Mouse (Mus musculus) brain, embryonic 14.5 days (tissue): Measurements from ENCODE around the gene Col8a1. TPM values are rescaled to one million over a fixed set of nuclear protein-coding genes. Genes with fewer than 3 reads are reported as not detected.

Experiments used
- DNase-seq: peaks from one replicate; pipeline ENCODE4 v3.0.0-alpha.2; 2011; ENCODE audit warnings: low read depth
- CTCF ChIP-seq: fragments of 200-500 bp; IDR thresholded peaks from 2 replicates; pipeline ENCODE4 v1.5.1; 2012; ENCODE audit warnings: inconsistent platforms, mild to moderate bottlenecking, moderate library complexity, borderline replicate concordance; ENCODE audit not compliant: insufficient read depth, insufficient read length; ENCODE audit errors: extremely low read depth
- POLR2A ChIP-seq: fragments of 200-500 bp; IDR thresholded peaks from 2 replicates; pipeline ENCODE4 v1.6.1; 2012; ENCODE audit warnings: mild to moderate bottlenecking, inconsistent platforms, borderline replicate concordance; ENCODE audit not compliant: poor library complexity, insufficient read depth, insufficient read length, severe bottlenecking; ENCODE audit errors: extremely low read depth
- polyA plus RNA-seq: library from polyadenylated mRNA; depleted of rRNA; stranded (reverse); fragments of >200 nt; gene quantifications from 2 replicates; pipeline ENCODE4 v1.2.3, GENCODE M21; 2012; rRNA removed

The Col8a1 gene
- 1.00 and 4.5 TPM in 2 replicates for polyA plus RNA-seq

DNA sequence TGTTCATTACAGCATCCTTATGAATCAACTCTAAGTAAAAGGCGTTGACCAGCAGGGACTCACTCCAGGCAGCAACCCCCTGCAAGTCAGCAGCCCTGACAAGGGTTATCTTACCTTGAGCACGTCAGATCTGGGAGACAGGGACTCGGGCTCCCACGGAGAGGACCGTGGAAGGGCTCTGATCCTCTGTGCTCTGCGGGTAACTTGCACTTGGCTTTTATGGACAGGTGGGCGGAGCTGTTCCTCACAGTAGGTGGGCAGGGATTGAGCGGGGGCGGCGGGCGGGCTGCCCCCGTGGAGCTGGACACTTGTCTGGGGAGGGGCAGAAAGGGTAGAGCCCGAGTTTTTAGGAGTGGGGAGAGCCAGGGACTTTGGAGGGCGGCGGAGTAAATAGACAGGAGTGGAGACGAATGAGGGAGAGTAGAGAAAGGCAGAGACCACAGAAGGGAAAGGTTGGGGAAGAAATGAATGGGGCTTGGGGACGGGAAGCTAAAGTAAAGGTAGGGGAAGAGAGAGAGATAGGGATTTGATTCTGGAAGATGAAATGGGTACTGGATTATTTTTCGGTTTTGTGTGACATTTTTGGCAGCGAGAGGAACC lies at the start of gene Col8a1:
Col8a1 (minus strand) TSS at position 212 of the 600 bp plus-strand sequence.
- peak; percentile 22 for DNase-seq
- TF ChIP-seq CTCF (no peak), POLR2A (no peak)

DNA sequence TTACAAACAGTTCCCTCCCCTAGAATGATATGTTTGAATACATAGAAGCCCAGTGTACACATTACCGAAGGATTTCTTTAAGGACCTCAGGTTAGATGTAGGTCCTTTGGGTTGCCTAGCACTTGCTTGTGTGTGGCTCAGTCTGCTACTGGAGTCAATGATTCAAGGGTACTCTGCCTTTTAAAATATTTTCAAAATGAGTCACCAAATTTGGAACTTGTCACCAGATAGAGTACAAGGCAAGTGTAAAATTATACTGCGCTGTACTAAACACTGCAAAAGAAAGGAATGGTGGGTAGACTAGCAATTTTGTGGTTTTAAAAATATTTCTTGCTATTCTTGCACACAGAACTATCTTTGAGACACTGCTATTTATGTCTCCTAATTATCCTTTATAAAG lies 47.3 kb upstream of the Col8a1 start:
- TF ChIP-seq CTCF (no peak), POLR2A (no peak)

GRCm38 (mm10) chr16:57796321-57796720 lies 41.8 kb upstream of the Col8a1 start:
- TF ChIP-seq POLR2A (no peak), CTCF (no peak)
- no peak for DNase-seq

More for the DNA sequence above, 47.3 kb upstream of the Col8a1 start:
- DNase-seq, result no peak

- peak; percentile 23 for DNase-seq
- TF ChIP-seq CTCF (no peak), POLR2A (no peak)
Observed at GRCm38 (mm10) chr16:57779011-57779410, 24.5 kb upstream of the Col8a1 start.

GRCm38 (mm10) chr16:57765615-57766014 lies 11.1 kb upstream of the Col8a1 start:
- TF ChIP-seq POLR2A (no peak), CTCF (no peak)
- peak; percentile 35 for DNase-seq

GRCm38 (mm10) chr16:57759862-57760261 lies 5.3 kb upstream of the Col8a1 start:
- TF ChIP-seq POLR2A, result no peak
- TF ChIP-seq CTCF, result no peak
- no peak for DNase-seq

- DNase-seq, result no peak
- TF ChIP-seq CTCF, result no peak
- no peak for TF ChIP-seq POLR2A
Observed at GRCm38 (mm10) chr16:57755708-57756107, 1.2 kb upstream of the Col8a1 start.

DNA sequence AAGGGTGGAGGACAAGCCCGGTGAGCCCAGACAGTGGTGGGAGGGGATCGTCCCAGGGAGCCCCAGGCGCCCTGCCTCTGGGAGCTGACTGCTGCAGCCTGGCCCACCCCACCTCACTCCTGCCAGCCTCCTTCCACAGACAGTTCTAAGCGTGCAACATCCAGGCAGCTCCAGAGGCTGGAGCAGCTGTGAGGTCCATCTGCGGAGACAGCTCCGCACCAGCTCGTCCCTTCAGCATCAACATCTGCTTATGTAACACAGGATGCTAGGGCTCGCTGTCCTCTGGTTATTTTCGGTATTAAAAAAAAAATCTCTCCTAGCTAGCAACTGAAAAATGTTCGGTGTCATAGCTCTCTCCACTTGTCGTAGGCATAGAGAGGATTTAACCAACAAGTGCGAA lies 704 bp upstream of the Col8a1 start:
- peak; percentile 60 for DNase-seq
- TF ChIP-seq POLR2A (no peak), CTCF (no peak)

DNA sequence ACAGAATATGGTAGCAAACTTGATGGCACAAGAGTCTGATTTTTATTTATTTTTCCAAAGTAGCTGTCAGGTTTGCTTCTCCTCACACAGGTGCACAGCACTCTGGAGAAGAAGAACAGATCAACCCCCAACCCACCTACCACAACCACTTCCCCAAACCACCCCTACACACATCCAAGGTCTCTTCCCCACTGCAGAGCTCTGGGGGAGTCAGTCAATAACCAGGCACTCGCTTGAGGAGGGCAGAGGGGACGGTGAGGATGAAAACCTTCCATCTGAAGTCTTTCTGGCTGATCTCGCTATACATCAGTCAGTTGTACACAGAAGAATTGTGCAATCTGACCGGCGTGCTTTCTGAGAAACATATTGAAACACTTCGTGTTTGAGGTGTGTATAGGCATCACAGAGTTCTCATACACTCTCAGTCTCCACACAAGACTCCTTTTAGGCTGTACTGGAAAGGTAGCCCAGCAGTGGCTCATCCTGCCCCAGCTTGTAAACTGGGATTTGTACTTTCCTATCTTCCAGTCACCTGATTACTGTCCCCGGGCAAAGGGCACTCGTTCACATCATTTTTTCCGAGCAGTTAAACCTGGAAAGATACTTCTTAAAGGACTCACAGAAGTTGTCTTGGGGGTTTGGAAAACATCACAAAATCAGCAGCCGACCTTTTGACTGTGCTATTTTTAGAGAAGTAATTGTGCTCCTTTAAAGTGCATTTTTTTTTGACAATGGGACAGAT lies 827 bp downstream of the Col8a1 start:
- TF ChIP-seq POLR2A (no peak), CTCF (no peak)

GRCm38 (mm10) chr16:57750549-57750948 lies 4.0 kb downstream of the Col8a1 start:
- no peak for TF ChIP-seq POLR2A
- TF ChIP-seq CTCF, result 0 out of 2 replicates have a peak, but pooled peaks have one; percentile 3
- no peak for DNase-seq

More for the DNA sequence above, 827 bp downstream of the Col8a1 start:
- no peak for DNase-seq

DNA sequence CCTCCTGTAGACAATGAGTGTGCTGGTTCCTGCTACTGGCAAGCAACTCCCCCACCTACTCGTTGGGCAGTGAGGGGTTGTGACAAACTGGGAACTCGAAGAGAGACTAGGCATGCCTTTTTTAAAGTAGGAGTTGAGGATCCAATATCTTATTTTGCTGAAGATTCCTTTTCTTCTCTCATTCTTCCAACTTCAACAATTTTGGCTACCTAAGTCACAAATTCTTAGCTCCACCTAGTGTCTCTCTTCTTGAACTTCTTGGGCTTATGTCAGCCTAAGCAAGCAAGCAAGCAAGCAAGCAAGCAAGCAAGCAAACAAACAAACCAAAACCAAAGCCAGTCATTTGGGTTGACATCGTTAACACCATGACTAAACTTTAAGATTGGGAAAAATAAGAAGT lies 6.4 kb downstream of the Col8a1 start:
- DNase-seq, result no peak
- TF ChIP-seq CTCF (no peak), POLR2A (no peak)

DNA sequence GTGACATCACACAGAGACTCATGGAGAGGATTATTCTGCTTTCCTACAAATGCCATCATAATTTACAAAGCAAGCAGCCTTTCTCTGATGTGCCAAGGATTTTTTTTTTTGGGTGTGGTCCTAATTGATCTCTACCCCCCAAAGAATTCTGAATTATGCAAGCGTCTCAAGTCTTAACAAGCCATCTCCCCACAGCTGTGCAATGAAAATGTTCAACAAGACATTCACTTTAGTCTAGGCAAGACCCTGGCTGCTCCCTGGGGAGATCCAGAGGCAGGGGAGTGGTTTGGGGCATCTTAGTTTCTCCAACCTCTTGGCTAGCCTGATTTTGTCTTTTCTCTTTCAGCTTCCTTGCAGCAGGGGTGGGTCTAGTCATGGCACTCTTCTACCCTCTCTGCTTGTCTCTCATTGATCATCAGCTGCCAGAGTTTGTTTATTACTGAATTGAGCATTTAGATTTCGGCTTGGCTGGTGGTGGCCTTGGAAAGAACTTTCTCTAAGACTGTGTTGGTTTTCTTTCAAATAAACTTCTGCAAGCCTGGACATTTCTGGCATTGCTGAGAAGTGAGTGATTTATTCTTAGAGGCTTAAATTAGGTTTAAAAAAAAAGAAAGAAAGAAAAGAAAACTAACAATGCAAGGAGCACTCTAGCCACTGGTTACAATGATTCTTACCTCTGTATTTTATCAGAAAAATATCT lies 7.0 kb downstream of the Col8a1 start:
- no peak for TF ChIP-seq POLR2A
- no peak for TF ChIP-seq CTCF
- no peak for DNase-seq

DNA sequence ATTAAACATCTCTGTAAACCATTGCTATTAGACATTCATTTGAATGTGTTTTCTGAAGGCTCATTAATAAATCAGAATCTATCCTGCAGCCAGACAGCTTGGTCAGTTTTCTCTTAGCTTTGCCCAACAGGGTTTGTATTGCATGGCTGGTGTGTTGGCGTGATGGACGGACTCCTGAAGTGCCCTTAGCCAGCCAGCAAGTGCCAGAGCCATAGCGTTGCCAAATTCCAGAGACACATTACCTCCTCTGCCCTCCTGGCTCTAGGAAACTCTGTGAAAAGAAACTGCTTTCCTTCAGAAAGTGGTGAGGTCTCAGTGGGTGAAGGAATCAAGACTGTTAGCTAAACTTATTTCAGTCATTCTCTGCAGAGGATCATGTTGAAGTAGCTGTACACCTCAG lies 14.4 kb downstream of the Col8a1 start:
- DNase-seq, result no peak
- no peak for TF ChIP-seq POLR2A
- no peak for TF ChIP-seq CTCF
